Mouse (Mus musculus): ENCODE measurements around the gene Timm17b.
A peak's percentile ranks its signal among the peaks of the same experiment; 100 is the strongest.
"Not testable (repeated sequence)": the region's sequence is repeated elsewhere in the genome, so short reads cannot be mapped to it uniquely, and the experiment has no call there.

Gene Timm17b

GRCm38 (mm10) chrX:7898880-7899874 is at the start of gene Timm17b, which contains the start of gene Pqbp1:
TSS of gene Timm17b (plus strand) at chrX:7899357.
TSS of gene Pqbp1 (minus strand) at chrX:7899269.
- DNase-seq, result peak; percentile 85

GRCm38 (mm10) chrX:7854578-7854977 is 44.6 kb upstream of the Timm17b start:
- peak; percentile 71 for DNase-seq

- DNase-seq, result no peak
Observed at GRCm38 (mm10) chrX:7859191-7859753, 39.9 kb upstream of the Timm17b start.

GRCm38 (mm10) chrX:7863181-7863580 is 36.0 kb upstream of the Timm17b start:
- no peak for DNase-seq

- DNase-seq, result no peak
Observed at GRCm38 (mm10) chrX:7864551-7864950, 34.6 kb upstream of the Timm17b start.

GRCm38 (mm10) chrX:7865343-7865742 is 33.8 kb upstream of the Timm17b start:
- DNase-seq, result peak; percentile 18

GRCm38 (mm10) chrX:7865786-7866185 is 33.4 kb upstream of the Timm17b start:
- no peak for DNase-seq

- DNase-seq, result no peak
Observed at GRCm38 (mm10) chrX:7867141-7867540, 32.0 kb upstream of the Timm17b start.

- DNase-seq, result no peak
Observed at GRCm38 (mm10) chrX:7868506-7868905, 30.7 kb upstream of the Timm17b start.

- DNase-seq, result no peak
Observed at GRCm38 (mm10) chrX:7869826-7870225, 29.3 kb upstream of the Timm17b start.

- peak; percentile 90 for DNase-seq
Observed at GRCm38 (mm10) chrX:7878007-7878419, 21.1 kb upstream of the Timm17b start, which contains the start of gene Pim2. TSS of gene Pim2 (plus strand) at chrX:7878262.

GRCm38 (mm10) chrX:7878495-7878894 is 20.7 kb upstream of the Timm17b start:
- DNase-seq, result peak; percentile 41

- peak; percentile 63 for DNase-seq
Observed at GRCm38 (mm10) chrX:7879819-7880218, 19.3 kb upstream of the Timm17b start.

- peak; percentile 79 for DNase-seq
Observed at GRCm38 (mm10) chrX:7883841-7884567, 15.2 kb upstream of the Timm17b start, which contains the start of gene Slc35a2. TSS of gene Slc35a2 (plus strand) at chrX:7884028.

- peak; percentile 29 for DNase-seq
Observed at GRCm38 (mm10) chrX:7898211-7898610, 946 bp upstream of the Timm17b start.

GRCm38 (mm10) chrX:7904441-7904840 is 5.3 kb downstream of the Timm17b start:
- no peak for DNase-seq

GRCm38 (mm10) chrX:7907735-7908134 is 8.6 kb downstream of the Timm17b start, which contains the start of gene Gm10491:
TSS of gene Gm10491 (minus strand) at chrX:7907835.
- no peak for DNase-seq

- DNase-seq, result not testable (repeated sequence)
Observed at GRCm38 (mm10) chrX:7909242-7909641, 10.1 kb downstream of the Timm17b start, which contains the start of gene Gm10490. TSS of gene Gm10490 (plus strand) at chrX:7909542.

GRCm38 (mm10) chrX:7910473-7910872 is 11.3 kb downstream of the Timm17b start:
- DNase-seq, result no peak

GRCm38 (mm10) chrX:7915669-7916068 is 16.5 kb downstream of the Timm17b start:
- peak; percentile 49 for DNase-seq

- peak; percentile 13 for DNase-seq
Observed at GRCm38 (mm10) chrX:7917960-7918359, 18.8 kb downstream of the Timm17b start.

- no peak for DNase-seq
Observed at GRCm38 (mm10) chrX:7919601-7920383, 20.6 kb downstream of the Timm17b start, which contains the start of gene Pcsk1n. TSS of gene Pcsk1n (plus strand) at chrX:7919822.
